Mouse (Mus musculus): ENCODE measurements around the gene Chrdl2. TPM values are rescaled to one million over a fixed set of nuclear protein-coding genes. Genes with fewer than 3 reads are reported as not detected.
"Not testable (repeated sequence)": the region's sequence is repeated elsewhere in the genome, so short reads cannot be mapped to it uniquely, and the experiment has no call there.

Gene Chrdl2
- polyA plus RNA-seq (2016; fragmentation: Nextera tagmentation; extraction: Ambion mirVana): 0.34 and 0.42 TPM in 2 replicates

GRCm38 (mm10) chr7:100005790-100006189 is at the start of gene Chrdl2:
Gene Chrdl2, plus strand, starts transcription at chr7:100006172.
- ATAC-seq (ENCODE audit: low FRiP score): peak; percentile 77
- peak within 1 kb of the TSS; percentile 47 for H3K4me3 ChIP-seq
- no peaks in the 10 kb centered on the region for H3K36me3 ChIP-seq
- H3K27ac ChIP-seq: no peak within 1 kb of the TSS
- no peaks in the 10 kb centered on the region for H3K9me3 ChIP-seq (replicated peaks)
- H3K27me3 ChIP-seq: peaks cover 77% of the 10 kb centered on the region
- H3K9ac ChIP-seq: peak within 1 kb of the TSS; percentile 59
- peak within 1 kb of the TSS; percentile 97 for H3K4me2 ChIP-seq (replicated peaks)
- WGBS: under 1% methylated on average over 40 of the region's 44 CpGs
- peaks cover 6% of the 10 kb centered on the region for H3K4me1 ChIP-seq

- Histone ChIP-seq H3K9me3 (replicated peaks) (no peaks in the 10 kb centered on the region), H3K36me3 (no peaks in the 10 kb centered on the region; the same call in 1 of the 2 replicates), H3K27me3 (no peaks in the 10 kb centered on the region), H3K4me1 (no peaks in the 10 kb centered on the region), H3K27ac (no peak overlapping the region), H3K4me2 (replicated peaks) (no peak overlapping the region), H3K4me3 (no peak overlapping the region), H3K9ac (no peak overlapping the region)
- 88% methylated on average over 12 of the region's 12 CpGs for WGBS
- no peak for ATAC-seq (ENCODE audit: low FRiP score)
Observed at GRCm38 (mm10) chr7:99957226-99957965, 48.6 kb upstream of the Chrdl2 start.

GRCm38 (mm10) chr7:99960571-99960970 is 45.4 kb upstream of the Chrdl2 start:
- WGBS: 90% methylated on average over 2 of the region's 2 CpGs
- H3K27ac ChIP-seq; H3K4me2 ChIP-seq (replicated peaks); H3K4me3 ChIP-seq; H3K9ac ChIP-seq; ATAC-seq (ENCODE audit: low FRiP score); H3K36me3 ChIP-seq; H3K9me3 ChIP-seq (replicated peaks); H3K27me3 ChIP-seq: not testable (repeated sequence)
- H3K4me1 ChIP-seq: peaks cover 20% of the 10 kb centered on the region

- Histone ChIP-seq H3K36me3 (no peaks in the 10 kb centered on the region), H3K27ac (no peak overlapping the region), H3K4me3 (no peak overlapping the region), H3K9ac (no peak overlapping the region), H3K9me3 (replicated peaks) (no peaks in the 10 kb centered on the region), H3K4me1 (peaks cover 28% of the 10 kb centered on the region), H3K27me3 (no peaks in the 10 kb centered on the region), H3K4me2 (replicated peaks) (no peak overlapping the region)
- 96% methylated on average over 2 of the region's 2 CpGs for WGBS
- no peak for ATAC-seq (ENCODE audit: low FRiP score)
Observed at GRCm38 (mm10) chr7:99961518-99961917, 44.5 kb upstream of the Chrdl2 start.

GRCm38 (mm10) chr7:99962536-99963236 is 43.3 kb upstream of the Chrdl2 start:
- no peak for ATAC-seq (ENCODE audit: low FRiP score)
- H3K36me3 ChIP-seq: no peaks in the 10 kb centered on the region
- H3K27me3 ChIP-seq: no peaks in the 10 kb centered on the region
- WGBS: 71% methylated on average over 8 of the region's 8 CpGs
- no peak overlapping the region for H3K4me2 ChIP-seq (replicated peaks)
- H3K27ac ChIP-seq: no peak overlapping the region
- H3K4me1 ChIP-seq: peaks cover 38% of the 10 kb centered on the region
- H3K4me3 ChIP-seq: no peak overlapping the region
- no peak overlapping the region for H3K9ac ChIP-seq
- no peaks in the 10 kb centered on the region for H3K9me3 ChIP-seq (replicated peaks)

GRCm38 (mm10) chr7:99963237-99963860 is 42.6 kb upstream of the Chrdl2 start:
- peaks cover 42% of the 10 kb centered on the region for H3K4me1 ChIP-seq
- H3K9ac ChIP-seq: no peak overlapping the region
- no peaks in the 10 kb centered on the region for H3K27me3 ChIP-seq
- H3K36me3 ChIP-seq: no peaks in the 10 kb centered on the region
- H3K9me3 ChIP-seq (replicated peaks): no peaks in the 10 kb centered on the region
- WGBS: 81% methylated on average over 3 of the region's 3 CpGs
- no peak overlapping the region for H3K27ac ChIP-seq
- H3K4me3 ChIP-seq: no peak overlapping the region
- H3K4me2 ChIP-seq (replicated peaks): no peak overlapping the region
- ATAC-seq (ENCODE audit: low FRiP score): no peak

- peak overlapping the region; percentile 15; the same call in 1 of the 2 replicates for H3K9ac ChIP-seq
- no peak overlapping the region for H3K4me3 ChIP-seq
Observed at GRCm38 (mm10) chr7:99965020-99965841, 40.7 kb upstream of the Chrdl2 start.

GRCm38 (mm10) chr7:99966011-99966721 is 39.8 kb upstream of the Chrdl2 start:
- Histone ChIP-seq H3K4me3 (no peak overlapping the region), H3K9me3 (replicated peaks) (no peaks in the 10 kb centered on the region), H3K36me3 (no peaks in the 10 kb centered on the region), H3K9ac (no peak overlapping the region), H3K4me1 (peaks cover 49% of the 10 kb centered on the region), H3K27ac (peak overlapping the region; percentile 64), H3K4me2 (replicated peaks) (no peak overlapping the region), H3K27me3 (no peaks in the 10 kb centered on the region)
- 35% methylated on average over 9 of the region's 9 CpGs for WGBS
- ATAC-seq (ENCODE audit: low FRiP score): 0 out of 2 replicates have a peak, but pooled peaks have one; percentile 39

More at GRCm38 (mm10) chr7:99965020-99965841, 40.7 kb upstream of the Chrdl2 start:
- Histone ChIP-seq H3K4me1 (peaks cover 49% of the 10 kb centered on the region), H3K36me3 (no peaks in the 10 kb centered on the region), H3K27ac (peak overlapping the region; percentile 84), H3K4me2 (replicated peaks) (peak overlapping the region; percentile 29), H3K9me3 (replicated peaks) (no peaks in the 10 kb centered on the region), H3K27me3 (no peaks in the 10 kb centered on the region)
- WGBS: 24% methylated on average over 9 of the region's 9 CpGs
- ATAC-seq (ENCODE audit: low FRiP score): peak; percentile 53

- ATAC-seq (ENCODE audit: low FRiP score): no peak
- H3K27ac ChIP-seq: no peak overlapping the region
- H3K36me3 ChIP-seq: no peaks in the 10 kb centered on the region
- no peak overlapping the region for H3K9ac ChIP-seq
- H3K4me2 ChIP-seq (replicated peaks): no peak overlapping the region
- H3K4me1 ChIP-seq: peaks cover 55% of the 10 kb centered on the region
- no peaks in the 10 kb centered on the region for H3K27me3 ChIP-seq
- WGBS: 79% methylated on average over 4 of the region's 4 CpGs
- H3K9me3 ChIP-seq (replicated peaks): no peaks in the 10 kb centered on the region
- no peak overlapping the region for H3K4me3 ChIP-seq
Observed at GRCm38 (mm10) chr7:99969151-99969550, 36.8 kb upstream of the Chrdl2 start.

GRCm38 (mm10) chr7:99971926-99972325 is 34.0 kb upstream of the Chrdl2 start:
- H3K4me3 ChIP-seq: no peak overlapping the region
- H3K36me3 ChIP-seq: no peaks in the 10 kb centered on the region
- no peak for ATAC-seq (ENCODE audit: low FRiP score)
- H3K9ac ChIP-seq: no peak overlapping the region
- no peak overlapping the region for H3K4me2 ChIP-seq (replicated peaks)
- H3K27me3 ChIP-seq: no peaks in the 10 kb centered on the region
- peaks cover 35% of the 10 kb centered on the region for H3K4me1 ChIP-seq
- WGBS: 67% methylated on average over 2 of the region's 2 CpGs
- H3K27ac ChIP-seq: no peak overlapping the region
- no peaks in the 10 kb centered on the region for H3K9me3 ChIP-seq (replicated peaks)

- not testable (repeated sequence) for H3K27ac ChIP-seq; H3K36me3 ChIP-seq; H3K4me3 ChIP-seq; H3K9ac ChIP-seq; H3K27me3 ChIP-seq; ATAC-seq (ENCODE audit: low FRiP score); H3K9me3 ChIP-seq (replicated peaks); H3K4me2 ChIP-seq (replicated peaks)
- H3K4me1 ChIP-seq: peaks cover 31% of the 10 kb centered on the region; the same call in 1 of the 2 replicates
- WGBS: 75% methylated on average over 3 of the region's 3 CpGs
Observed at GRCm38 (mm10) chr7:99972912-99973311, 33.1 kb upstream of the Chrdl2 start.

Data from hindbrain, embryonic 12.5 days (tissue).